Mouse (Mus musculus): ENCODE data around the gene Psenen. TPM values are rescaled to one million over a fixed set of nuclear protein-coding genes. Genes with fewer than 3 reads are reported as not detected.

The Psenen gene
- polyA plus RNA-seq, 1 experiment from 2014 or later, result 107 TPM

DNA sequence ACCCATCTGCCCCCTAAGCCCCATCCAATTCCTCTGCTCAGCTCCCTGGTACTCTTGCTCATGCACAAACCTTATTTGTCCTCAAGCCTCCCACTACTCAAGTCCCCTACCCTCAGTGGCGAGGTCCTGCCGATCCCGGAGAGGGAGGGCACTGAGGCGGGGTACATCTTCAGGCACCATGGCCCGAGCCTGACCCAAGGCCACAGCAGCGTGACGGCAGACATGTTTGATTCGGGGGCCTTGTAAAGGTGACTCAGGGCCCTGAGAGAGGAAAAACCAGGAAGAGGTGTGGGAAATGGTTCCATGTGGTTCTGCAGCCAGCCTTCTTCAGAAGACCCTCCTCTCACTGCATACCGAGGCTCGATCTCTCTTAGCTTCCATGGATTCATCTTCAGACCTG lies 20.9 kb upstream of the Psenen start:
- no peak overlapping the region for H3K9ac ChIP-seq (ENCODE audit: low read depth, low read length)

DNA sequence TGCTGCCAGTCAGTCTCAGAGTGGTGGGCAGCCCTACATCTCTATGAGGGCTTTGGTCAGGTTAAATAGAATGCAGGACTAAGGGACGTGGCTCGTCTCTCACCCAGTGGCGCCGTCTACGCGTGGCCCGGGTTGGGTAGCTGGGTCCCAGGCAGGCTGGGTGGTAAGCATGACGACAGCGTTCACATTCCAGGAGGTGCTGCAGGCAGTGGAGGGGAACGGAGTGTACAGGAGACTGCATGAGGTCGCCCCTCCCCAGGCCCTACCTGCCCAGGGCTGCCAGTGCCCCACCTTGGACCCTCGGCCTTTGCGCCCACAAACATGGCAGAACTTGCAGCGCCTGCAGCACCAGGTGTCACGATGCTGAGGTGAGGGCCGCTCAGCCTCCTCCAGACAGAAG lies 18.1 kb upstream of the Psenen start:
- H3K27ac ChIP-seq (ENCODE audit: low read depth, low read length), result no peak overlapping the region
- H3K4me3 ChIP-seq (ENCODE audit: low read depth, low read length), result no peak overlapping the region
- H3K9me3 ChIP-seq (replicated peaks; ENCODE audit: control insufficient read depth, low read length), result no peaks in the 10 kb centered on the region
- ATAC-seq (replicated peaks; ENCODE audit: insufficient number of reproducible peaks, low FRiP score, low TSS enrichment), result no peak
- no peaks in the 10 kb centered on the region for H3K27me3 ChIP-seq (ENCODE audit: control insufficient read depth, insufficient read depth, low read length)
- no peak overlapping the region for H3K4me2 ChIP-seq
- H3K9ac ChIP-seq (ENCODE audit: low read depth, low read length), result no peak overlapping the region
- H3K4me1 ChIP-seq (ENCODE audit: control insufficient read depth, insufficient read depth, low read length), result no peaks in the 10 kb centered on the region
- 95% methylated on average over 16 of the region's 16 CpGs for WGBS (ENCODE audit: insufficient replicate concordance)
- peaks cover 74% of the 10 kb centered on the region for H3K36me3 ChIP-seq (ENCODE audit: control insufficient read depth, insufficient read depth, low read length)

More for the DNA sequence above, 20.9 kb upstream of the Psenen start:
- Histone ChIP-seq H3K27me3 (ENCODE audit: control insufficient read depth, insufficient read depth, low read length) (no peaks in the 10 kb centered on the region), H3K27ac (ENCODE audit: low read depth, low read length) (no peak overlapping the region), H3K36me3 (ENCODE audit: control insufficient read depth, insufficient read depth, low read length) (peaks cover 49% of the 10 kb centered on the region), H3K4me2 (no peak overlapping the region), H3K4me3 (ENCODE audit: low read depth, low read length) (no peak overlapping the region), H3K4me1 (ENCODE audit: control insufficient read depth, insufficient read depth, low read length) (peaks cover 7% of the 10 kb centered on the region), H3K9me3 (replicated peaks; ENCODE audit: control insufficient read depth, low read length) (no peaks in the 10 kb centered on the region)
- WGBS (ENCODE audit: insufficient replicate concordance), result 93% methylated on average over 10 of the region's 10 CpGs
- no peak for ATAC-seq (replicated peaks; ENCODE audit: insufficient number of reproducible peaks, low FRiP score, low TSS enrichment)

DNA sequence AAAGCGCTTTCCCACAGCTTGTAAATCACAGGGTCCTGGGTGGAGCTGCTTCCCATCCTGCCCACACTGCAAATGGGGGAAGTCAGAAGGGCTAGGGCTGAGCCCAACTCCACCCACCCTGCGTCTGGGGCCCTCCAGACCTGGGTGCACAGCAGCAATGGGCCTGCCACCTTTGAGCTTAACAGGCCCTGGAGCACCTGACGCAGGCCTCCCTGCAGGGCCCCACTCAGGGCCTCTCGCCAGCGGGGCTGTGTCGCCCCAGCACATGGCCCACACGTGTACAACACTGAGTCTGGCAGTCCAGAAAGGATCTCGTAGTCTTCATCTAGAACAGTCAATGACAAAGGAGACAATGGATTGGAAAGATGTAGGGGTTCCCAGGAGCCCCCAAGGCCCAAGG lies 16.5 kb upstream of the Psenen start:
- 96% methylated on average over 8 of the region's 8 CpGs for WGBS (ENCODE audit: insufficient replicate concordance)
- Histone ChIP-seq H3K9ac (ENCODE audit: low read depth, low read length) (no peak overlapping the region), H3K36me3 (ENCODE audit: control insufficient read depth, insufficient read depth, low read length) (peaks cover 77% of the 10 kb centered on the region), H3K4me2 (no peak overlapping the region), H3K27ac (ENCODE audit: low read depth, low read length) (no peak overlapping the region), H3K27me3 (ENCODE audit: control insufficient read depth, insufficient read depth, low read length) (no peaks in the 10 kb centered on the region), H3K4me3 (ENCODE audit: low read depth, low read length) (no peak overlapping the region), H3K9me3 (replicated peaks; ENCODE audit: control insufficient read depth, low read length) (no peaks in the 10 kb centered on the region), H3K4me1 (ENCODE audit: control insufficient read depth, insufficient read depth, low read length) (no peaks in the 10 kb centered on the region)
- ATAC-seq (replicated peaks; ENCODE audit: insufficient number of reproducible peaks, low FRiP score, low TSS enrichment), result 0 out of 2 replicates have a peak, but pooled peaks have one; percentile 4

DNA sequence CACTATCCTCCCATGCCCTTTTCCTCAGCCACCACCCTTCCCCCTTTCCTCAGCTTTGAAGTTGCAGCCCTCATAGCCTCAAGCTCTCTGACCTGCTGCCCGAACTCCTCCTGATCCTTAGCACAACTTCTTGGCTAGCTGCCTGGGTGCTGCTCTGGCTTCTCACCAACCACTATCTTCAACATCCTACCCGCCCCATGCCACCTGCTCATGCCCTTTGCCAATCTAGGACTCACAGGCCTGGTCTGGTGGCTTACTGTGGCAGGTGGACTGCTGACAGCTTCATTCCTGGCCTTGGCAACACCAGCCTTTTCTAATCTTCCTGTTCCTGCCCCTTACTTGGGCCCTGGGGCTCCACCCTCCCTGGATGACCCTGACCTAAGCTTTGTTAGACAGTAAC lies 9.5 kb upstream of the Psenen start:
- H3K4me2 ChIP-seq, result no peak overlapping the region
- H3K27me3 ChIP-seq (ENCODE audit: control insufficient read depth, insufficient read depth, low read length), result no peaks in the 10 kb centered on the region
- H3K27ac ChIP-seq (ENCODE audit: low read depth, low read length), result no peak overlapping the region
- WGBS (ENCODE audit: insufficient replicate concordance), result 68% methylated on average over 2 of the region's 2 CpGs
- H3K9me3 ChIP-seq (replicated peaks; ENCODE audit: control insufficient read depth, low read length), result no peaks in the 10 kb centered on the region
- no peak overlapping the region for H3K4me3 ChIP-seq (ENCODE audit: low read depth, low read length)
- H3K9ac ChIP-seq (ENCODE audit: low read depth, low read length), result no peak overlapping the region
- H3K36me3 ChIP-seq (ENCODE audit: control insufficient read depth, insufficient read depth, low read length), result peaks cover 78% of the 10 kb centered on the region
- no peaks in the 10 kb centered on the region for H3K4me1 ChIP-seq (ENCODE audit: control insufficient read depth, insufficient read depth, low read length)
- no peak for ATAC-seq (replicated peaks; ENCODE audit: insufficient number of reproducible peaks, low FRiP score, low TSS enrichment)

DNA sequence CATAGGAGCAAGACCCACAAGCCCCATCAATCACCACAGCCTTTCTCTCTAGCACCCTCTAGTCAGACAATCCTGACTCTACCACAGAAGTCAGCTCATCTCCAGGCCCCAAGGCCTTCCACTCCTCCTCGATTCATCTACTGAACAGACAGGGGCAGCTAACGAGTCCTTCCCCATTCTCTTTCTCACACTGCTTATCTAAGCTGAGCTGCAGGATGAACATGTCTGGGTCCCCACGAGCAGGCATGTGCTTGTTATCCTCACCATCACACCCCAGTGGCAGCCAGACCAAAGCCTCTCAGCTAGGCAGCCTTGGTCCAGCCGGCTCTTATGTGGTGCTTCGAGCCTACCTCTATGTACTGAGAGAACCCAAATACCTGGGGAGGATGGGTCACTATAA lies 9.0 kb upstream of the Psenen start:
- no peak overlapping the region for H3K9ac ChIP-seq (ENCODE audit: low read depth, low read length)
- ATAC-seq (replicated peaks; ENCODE audit: insufficient number of reproducible peaks, low FRiP score, low TSS enrichment), result no peak
- 90% methylated on average over 5 of the region's 5 CpGs for WGBS (ENCODE audit: insufficient replicate concordance)

DNA sequence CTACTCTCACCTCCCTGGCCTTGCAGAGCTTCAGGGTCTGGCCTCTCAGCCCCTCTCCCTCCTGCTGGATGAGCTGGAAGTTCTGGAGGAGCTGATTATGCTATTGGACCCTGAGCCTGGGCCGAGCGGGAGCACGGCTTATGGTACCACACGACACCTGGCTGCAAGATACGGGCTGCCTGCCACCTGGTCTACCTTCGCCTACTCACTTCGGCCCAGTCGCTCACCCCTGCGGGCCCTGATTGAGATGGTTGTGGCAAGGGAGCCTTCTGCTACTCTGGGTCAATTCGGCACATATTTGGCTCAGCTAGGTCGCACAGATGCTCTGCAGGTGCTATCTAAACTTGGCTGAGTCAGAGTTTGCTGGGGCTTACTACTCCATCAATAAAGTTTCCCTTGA lies 4.1 kb upstream of the Psenen start:
- no peak overlapping the region for H3K4me3 ChIP-seq (ENCODE audit: low read depth, low read length)
- ATAC-seq (replicated peaks; ENCODE audit: insufficient number of reproducible peaks, low FRiP score, low TSS enrichment), result no peak
- no peaks in the 10 kb centered on the region for H3K9me3 ChIP-seq (replicated peaks; ENCODE audit: control insufficient read depth, low read length)
- H3K9ac ChIP-seq (ENCODE audit: low read depth, low read length), result no peak overlapping the region
- H3K36me3 ChIP-seq (ENCODE audit: control insufficient read depth, insufficient read depth, low read length), result peaks cover 29% of the 10 kb centered on the region
- H3K27ac ChIP-seq (ENCODE audit: low read depth, low read length), result no peak overlapping the region
- H3K4me1 ChIP-seq (ENCODE audit: control insufficient read depth, insufficient read depth, low read length), result peaks cover 5% of the 10 kb centered on the region; the same call in 1 of the 2 replicates
- WGBS (ENCODE audit: insufficient replicate concordance), result 88% methylated on average over 11 of the region's 11 CpGs
- no peaks in the 10 kb centered on the region for H3K27me3 ChIP-seq (ENCODE audit: control insufficient read depth, insufficient read depth, low read length)
- no peak overlapping the region for H3K4me2 ChIP-seq

More for the DNA sequence above, 9.0 kb upstream of the Psenen start:
- peaks cover 72% of the 10 kb centered on the region for H3K36me3 ChIP-seq (ENCODE audit: control insufficient read depth, insufficient read depth, low read length)
- H3K27ac ChIP-seq (ENCODE audit: low read depth, low read length), result no peak overlapping the region
- H3K4me1 ChIP-seq (ENCODE audit: control insufficient read depth, insufficient read depth, low read length), result no peaks in the 10 kb centered on the region
- H3K4me2 ChIP-seq, result no peak overlapping the region
- H3K9me3 ChIP-seq (replicated peaks; ENCODE audit: control insufficient read depth, low read length), result no peaks in the 10 kb centered on the region
- no peaks in the 10 kb centered on the region for H3K27me3 ChIP-seq (ENCODE audit: control insufficient read depth, insufficient read depth, low read length)
- no peak overlapping the region for H3K4me3 ChIP-seq (ENCODE audit: low read depth, low read length)

DNA sequence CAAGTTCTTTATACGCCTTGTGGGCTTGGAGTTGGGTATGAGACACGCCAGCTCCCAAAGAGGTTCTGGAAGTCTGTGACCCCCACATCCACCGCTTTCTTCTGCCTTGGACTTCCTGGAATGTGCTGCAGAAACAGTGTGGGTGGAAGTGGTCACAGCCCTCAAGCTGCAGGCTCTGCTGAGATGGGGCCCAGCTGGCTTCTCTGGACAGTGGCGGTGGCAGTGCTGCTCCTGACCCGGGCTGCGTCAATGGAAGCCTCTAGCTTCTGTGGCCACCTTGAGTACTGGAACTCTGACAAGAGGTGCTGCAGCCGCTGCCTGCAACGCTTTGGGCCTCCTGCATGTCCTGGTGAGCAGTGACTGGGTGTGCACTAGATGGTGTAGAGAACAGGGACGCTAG lies 2.6 kb upstream of the Psenen start:
- no peaks in the 10 kb centered on the region for H3K9me3 ChIP-seq (replicated peaks; ENCODE audit: control insufficient read depth, low read length)
- peaks cover 5% of the 10 kb centered on the region; the same call in 1 of the 2 replicates for H3K4me1 ChIP-seq (ENCODE audit: control insufficient read depth, insufficient read depth, low read length)
- WGBS (ENCODE audit: insufficient replicate concordance), result 85% methylated on average over 9 of the region's 9 CpGs
- H3K27me3 ChIP-seq (ENCODE audit: control insufficient read depth, insufficient read depth, low read length), result no peaks in the 10 kb centered on the region
- H3K36me3 ChIP-seq (ENCODE audit: control insufficient read depth, insufficient read depth, low read length), result peaks cover 19% of the 10 kb centered on the region
- ATAC-seq (replicated peaks; ENCODE audit: insufficient number of reproducible peaks, low FRiP score, low TSS enrichment), result no peak
- H3K27ac ChIP-seq (ENCODE audit: low read depth, low read length), result no peak overlapping the region
- H3K4me2 ChIP-seq, result no peak overlapping the region
- H3K4me3 ChIP-seq (ENCODE audit: low read depth, low read length), result no peak overlapping the region
- no peak overlapping the region for H3K9ac ChIP-seq (ENCODE audit: low read depth, low read length)

DNA sequence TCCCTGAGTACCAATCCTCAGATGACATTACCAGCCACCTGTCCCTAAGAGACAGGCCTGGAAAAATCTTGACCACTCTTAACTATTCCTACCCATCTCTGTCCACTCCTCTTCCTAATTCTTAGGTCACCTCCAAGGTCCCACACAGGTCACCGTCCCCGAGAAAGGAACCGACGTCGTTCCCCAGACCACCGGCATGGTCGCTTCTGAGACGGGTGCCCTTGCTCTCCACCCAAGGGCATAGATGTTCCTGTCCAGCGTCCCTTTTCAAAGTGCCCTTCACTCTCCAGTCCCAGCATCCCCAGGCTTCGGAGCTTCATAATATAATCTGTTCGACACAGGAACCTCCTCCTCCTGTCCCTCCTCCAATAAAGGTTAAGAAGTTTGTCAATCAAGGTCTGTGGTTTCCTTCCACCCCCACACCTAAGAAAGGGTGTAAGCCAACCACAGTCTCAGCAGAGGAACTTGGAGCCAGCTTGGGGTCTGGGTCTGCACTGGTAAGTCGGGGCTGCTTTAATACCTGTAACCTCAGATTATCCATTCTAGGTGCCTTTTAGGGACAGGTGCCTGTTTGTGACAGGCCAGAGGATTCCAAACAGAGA lies 1.6 kb upstream of the Psenen start, which contains the start of gene Igflr1:
Gene Igflr1 (plus strand): TSS at position 458 of the 602 bp plus-strand sequence.
- peaks cover 5% of the 10 kb centered on the region; the same call in 1 of the 2 replicates for H3K4me1 ChIP-seq (ENCODE audit: control insufficient read depth, insufficient read depth, low read length)
- WGBS (ENCODE audit: insufficient replicate concordance), result 92% methylated on average over 12 of the region's 12 CpGs
- no peaks in the 10 kb centered on the region for H3K9me3 ChIP-seq (replicated peaks; ENCODE audit: control insufficient read depth, low read length)
- H3K9ac ChIP-seq (ENCODE audit: low read depth, low read length), result no peak within 1 kb of the TSS
- ATAC-seq (replicated peaks; ENCODE audit: insufficient number of reproducible peaks, low FRiP score, low TSS enrichment), result no peak
- H3K4me3 ChIP-seq (ENCODE audit: low read depth, low read length), result peak within 1 kb of the TSS; percentile 79; the same call in 1 of the 2 replicates
- H3K4me2 ChIP-seq, result peak within 1 kb of the TSS; percentile 84
- no peaks in the 10 kb centered on the region for H3K27me3 ChIP-seq (ENCODE audit: control insufficient read depth, insufficient read depth, low read length)
- no peak within 1 kb of the TSS for H3K27ac ChIP-seq (ENCODE audit: low read depth, low read length)
- peaks cover 13% of the 10 kb centered on the region for H3K36me3 ChIP-seq (ENCODE audit: control insufficient read depth, insufficient read depth, low read length)

DNA sequence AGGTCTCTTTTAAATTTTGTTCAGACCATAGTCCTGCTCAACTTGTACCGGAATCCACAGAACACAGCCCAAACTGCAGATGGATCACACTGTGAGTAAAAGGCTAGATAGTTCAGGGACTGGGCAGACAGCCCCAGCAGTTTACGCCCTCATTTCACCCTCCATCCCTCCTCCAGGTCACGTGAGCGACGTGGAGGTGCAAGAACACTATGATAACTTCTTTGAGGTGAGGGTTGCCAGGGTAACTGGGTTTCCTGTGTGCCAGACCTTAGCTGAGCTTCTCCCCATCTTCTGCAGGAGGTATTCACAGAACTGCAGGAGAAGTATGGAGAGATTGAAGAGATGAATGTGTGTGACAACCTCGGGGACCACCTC lies 466 bp upstream of the Psenen start:
- Histone ChIP-seq H3K9me3 (replicated peaks; ENCODE audit: control insufficient read depth, low read length) (no peaks in the 10 kb centered on the region), H3K36me3 (ENCODE audit: control insufficient read depth, insufficient read depth, low read length) (peaks cover 1% of the 10 kb centered on the region; the same call in 1 of the 2 replicates), H3K27me3 (ENCODE audit: control insufficient read depth, insufficient read depth, low read length) (no peaks in the 10 kb centered on the region), H3K4me2 (peak overlapping the region; percentile 84), H3K4me1 (ENCODE audit: control insufficient read depth, insufficient read depth, low read length) (peaks cover 7% of the 10 kb centered on the region; the same call in 1 of the 2 replicates), H3K4me3 (ENCODE audit: low read depth, low read length) (peak overlapping the region; percentile 79), H3K9ac (ENCODE audit: low read depth, low read length) (peak overlapping the region; percentile 92), H3K27ac (ENCODE audit: low read depth, low read length) (no peak overlapping the region)
- WGBS (ENCODE audit: insufficient replicate concordance), result 31% methylated on average over 6 of the region's 6 CpGs
- 0 out of 2 replicates have a peak, but pooled peaks have one; percentile 3 for ATAC-seq (replicated peaks; ENCODE audit: insufficient number of reproducible peaks, low FRiP score, low TSS enrichment)

Data from heart, embryonic 11.5 days (tissue).